ENCODE assay signal across 11 mouse cellular contexts in genomic region chr7:64024253-64024652, GRCm38 (mm10).
DNase-seq lines count a peak whose midpoint lies in the region; ATAC-seq and TF ChIP-seq lines count a peak whose summit lies in the region.
"Had no signal": no experiment of that assay in that cellular context is flagged by ENCODE, and none has a peak within 500 bp of the region (broad histone marks: within the 10 kb centered on the region; RNA-seq: fewer than 3 reads in every experiment).

No protein-coding gene starts in this region.

- peak; percentile 63 to 72 for DNase-seq in heart, postnatal 10 days
- DNase-seq in ZHBTc4 (ENCODE audit: low read depth, low spot score) = peak; percentile 39
- DNase-seq in left cerebral cortex, postnatal 4 days = peak; percentile 78
- no peak for DNase-seq in thymus, postnatal 0 days (ENCODE audit: low spot score)
- no peak for DNase-seq in forebrain, embryonic 10.5 days (ENCODE audit: extremely low spot score, low spot score)
- no peak for DNase-seq in testis, postnatal 10 days (ENCODE audit: low spot score)
- DNase-seq: retina, postnatal 1 day; thymus, postnatal 36 days had no signal

- H3K9me3 ChIP-seq in heart, embryonic 11.5 days (replicated peaks; ENCODE audit: control insufficient read depth, low read length) = peaks cover 4% of the 10 kb centered on the region; the same call in 1 of the 2 replicates
- peaks cover 5% of the 10 kb centered on the region for H3K9me3 ChIP-seq in forebrain, embryonic 10.5 days

- no peak overlapping the region for H3K9ac ChIP-seq in heart, embryonic 11.5 days (ENCODE audit: low read depth, low read length)

- H3K27ac ChIP-seq in heart, embryonic 11.5 days (ENCODE audit: low read depth, low read length) = no peak overlapping the region
- H3K27ac ChIP-seq in cortical plate, adult 2 months (ENCODE audit: insufficient read depth, low read length) = peak overlapping the region; percentile 43; the same call in 1 of the 2 replicates
- H3K27ac ChIP-seq in forebrain, embryonic 10.5 days = no peak overlapping the region

- intact Hi-C loops in heart, postnatal 10 days (cut with DNase I) = no loop called here
- intact Hi-C loops in left cerebral cortex, postnatal 4 days (cut with DNase I) = no loop called here

- WGBS in heart, embryonic 11.5 days (ENCODE audit: insufficient replicate concordance) = 69% methylated on average over 4 of the region's 4 CpGs
- WGBS in forebrain, embryonic 10.5 days = 81% methylated on average over 4 of the region's 4 CpGs

- TF ChIP-seq POLR2A in cortical plate, adult 2 months (IDR thresholded peaks at IDR 0.05; ENCODE audit: extremely low read depth, insufficient read depth, low read length) = no peak

- ATAC-seq in heart, embryonic 11.5 days (replicated peaks; ENCODE audit: insufficient number of reproducible peaks, low FRiP score, low TSS enrichment) = no peak
- ATAC-seq: intestine, postnatal 0 days had no signal

- peaks cover 29% of the 10 kb centered on the region for H3K4me1 ChIP-seq in heart, embryonic 11.5 days (ENCODE audit: control insufficient read depth, insufficient read depth, low read length)
- peaks cover 12% of the 10 kb centered on the region for H3K4me1 ChIP-seq in cortical plate, adult 2 months (ENCODE audit: control insufficient read depth, insufficient read depth, low read length)
- peaks cover 7% of the 10 kb centered on the region for H3K4me1 ChIP-seq in forebrain, embryonic 10.5 days

- no peaks in the 10 kb centered on the region for H3K36me3 ChIP-seq in heart, embryonic 11.5 days (ENCODE audit: control insufficient read depth, insufficient read depth, low read length)
- H3K36me3 ChIP-seq in forebrain, embryonic 10.5 days (replicated peaks) = no peaks in the 10 kb centered on the region

- no peak overlapping the region for H3K4me3 ChIP-seq in heart, embryonic 11.5 days (ENCODE audit: low read depth, low read length)
- no peak overlapping the region for H3K4me3 ChIP-seq in cortical plate, adult 2 months (ENCODE audit: insufficient read depth, low read length)
- H3K4me3 ChIP-seq in forebrain, embryonic 10.5 days = no peak overlapping the region

- no peaks in the 10 kb centered on the region for H3K27me3 ChIP-seq in heart, embryonic 11.5 days (ENCODE audit: control insufficient read depth, insufficient read depth, low read length)
- H3K27me3 ChIP-seq in forebrain, embryonic 10.5 days (ENCODE audit: poor library complexity, severe bottlenecking) = no peaks in the 10 kb centered on the region

- H3K4me2 ChIP-seq in heart, embryonic 11.5 days = no peak overlapping the region

- no peak for TF ChIP-seq CTCF in cortical plate, adult 2 months (IDR thresholded peaks at IDR 0.05; ENCODE audit: extremely low read depth, insufficient read depth, low read length)

Comparison
In these comparisons a context has a peak if more than half of its experiments do, and no peak if none do; other contexts are left out.
1. DNase-seq: peak in heart, postnatal 10 days (2 of 2), ZHBTc4 (single experiment) and left cerebral cortex, postnatal 4 days (single experiment); none in thymus, postnatal 0 days (single experiment), forebrain, embryonic 10.5 days (single experiment) and testis, postnatal 10 days (single experiment).